ENCODE assay signal across 12 mouse cellular contexts in the genomic region with DNA sequence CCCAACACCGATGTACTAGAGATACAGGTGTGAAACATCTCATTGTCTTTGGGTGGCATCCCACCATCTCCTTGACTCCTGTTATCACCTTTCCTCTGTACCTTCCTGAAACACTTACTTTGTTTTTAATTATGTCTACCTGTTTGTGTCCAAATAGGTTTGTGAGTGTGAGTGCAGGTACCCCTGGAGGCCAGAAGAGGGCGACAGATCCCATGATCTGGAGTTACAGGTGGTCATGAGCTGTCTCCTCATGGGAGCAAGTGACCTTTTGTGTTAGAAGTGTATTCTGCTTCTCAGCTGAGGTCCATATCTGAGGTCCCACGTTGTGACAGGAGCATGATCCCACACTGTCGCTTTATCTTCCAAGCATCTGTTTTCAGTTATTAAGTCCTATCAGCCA. TPM values are rescaled to one million over a fixed set of nuclear protein-coding genes. Genes with fewer than 3 reads are reported as not detected.
DNase-seq lines count a peak whose midpoint lies in the region; TF ChIP-seq lines count a peak whose summit lies in the region.
"Had no signal": no experiment of that assay in that cellular context is flagged by ENCODE, and none has a peak within 500 bp of the region (broad histone marks: within the 10 kb centered on the region; RNA-seq: fewer than 3 reads in every experiment).

No protein-coding gene starts in this region.

- DNase-seq in heart, adult 2 months, result no peak
- no peak for DNase-seq in heart, postnatal 36 days
- DNase-seq in testis, postnatal 14 days (ENCODE audit: low spot score), result no peak
- DNase-seq in skeletal muscle tissue, adult 2 months (ENCODE audit: low read depth, low spot score), result peak; percentile 4
- DNase-seq in gastrocnemius, postnatal 25 days, result no peak
- no peak for DNase-seq in layer of hippocampus, postnatal 36 days

- intact Hi-C loops in heart, adult 2 months (cut with DNase I), result no loop called here
- intact Hi-C loops in heart, postnatal 36 days (cut with DNase I), result no loop called here

- peak; percentile 73 for TF ChIP-seq CTCF in heart, adult 2 months (IDR thresholded peaks at IDR 0.05)
- TF ChIP-seq CTCF in testis, adult 2 months (IDR thresholded peaks at IDR 0.05; ENCODE audit: control insufficient read depth, insufficient read depth, insufficient replicate concordance, low read depth, low read length), result peak; percentile 65; the same call in 1 of the 2 replicates
- peak; percentile 32; the same call in 1 of the 2 replicates for TF ChIP-seq CTCF in cortical plate, adult 2 months (IDR thresholded peaks at IDR 0.05; ENCODE audit: extremely low read depth, insufficient read depth, low read length)

- no peak for TF ChIP-seq POLR2A in heart, adult 2 months (IDR thresholded peaks at IDR 0.05; ENCODE audit: insufficient read depth, low read depth, low read length)
- TF ChIP-seq POLR2A in testis, adult 2 months (IDR thresholded peaks at IDR 0.05; ENCODE audit: control insufficient read depth, low read depth, low read length), result no peak
- TF ChIP-seq POLR2A in cortical plate, adult 2 months (IDR thresholded peaks at IDR 0.05; ENCODE audit: extremely low read depth, insufficient read depth, low read length), result no peak

- H3K4me3 ChIP-seq in heart, adult 2 months, result no peak overlapping the region
- no peak overlapping the region for H3K4me3 ChIP-seq in testis, adult 2 months (ENCODE audit: control insufficient read depth, low read depth, low read length)
- H3K4me3 ChIP-seq in cortical plate, adult 2 months (ENCODE audit: insufficient read depth, low read length), result no peak overlapping the region
- H3K4me3 ChIP-seq: erythroblast, embryonic 14.5 days; hindbrain, embryonic 10.5 days; limb, embryonic 15.5 days; neural tube, embryonic 12.5 days had no signal

- WGBS in heart, adult 2 months, result 70% methylated on average over 4 of the region's 4 CpGs

- H3K27ac ChIP-seq in heart, adult 2 months, result no peak overlapping the region
- no peak overlapping the region for H3K27ac ChIP-seq in testis, adult 2 months (ENCODE audit: control insufficient read depth, insufficient read depth, low read depth, low read length)
- no peak overlapping the region for H3K27ac ChIP-seq in cortical plate, adult 2 months (ENCODE audit: insufficient read depth, low read length)
- H3K27ac ChIP-seq: hindbrain, embryonic 10.5 days; limb, embryonic 15.5 days; neural tube, embryonic 12.5 days had no signal

- no peaks in the 10 kb centered on the region for H3K79me2 ChIP-seq in heart, adult 2 months (replicated peaks; ENCODE audit: control insufficient read depth, insufficient read depth, low read length)

- H3K27me3 ChIP-seq in heart, adult 2 months (ENCODE audit: control insufficient read depth, insufficient read depth, low read length), result no peaks in the 10 kb centered on the region
- no peaks in the 10 kb centered on the region for H3K27me3 ChIP-seq in testis, adult 2 months (ENCODE audit: control insufficient read depth, insufficient read depth, low read length)
- H3K27me3 ChIP-seq: limb, embryonic 15.5 days; neural tube, embryonic 12.5 days had no signal

- no peaks in the 10 kb centered on the region for H3K4me1 ChIP-seq in heart, adult 2 months (ENCODE audit: control insufficient read depth, insufficient read depth, low read length)
- H3K4me1 ChIP-seq in testis, adult 2 months (ENCODE audit: control insufficient read depth, insufficient read depth, low read length), result no peaks in the 10 kb centered on the region
- H3K4me1 ChIP-seq in cortical plate, adult 2 months (ENCODE audit: control insufficient read depth, insufficient read depth, low read length), result no peaks in the 10 kb centered on the region
- H3K4me1 ChIP-seq: limb, embryonic 15.5 days; neural tube, embryonic 12.5 days had no signal

- no peak overlapping the region for H3K9ac ChIP-seq in heart, adult 2 months (ENCODE audit: low read depth, low read length)
- H3K9ac ChIP-seq: limb, embryonic 15.5 days; neural tube, embryonic 12.5 days had no signal

- H3K36me3 ChIP-seq in heart, adult 2 months (ENCODE audit: control insufficient read depth, insufficient read depth, low read length), result no peaks in the 10 kb centered on the region
- no peaks in the 10 kb centered on the region for H3K36me3 ChIP-seq in testis, adult 2 months (ENCODE audit: control insufficient read depth, insufficient read depth, low read length)
- H3K36me3 ChIP-seq: hindbrain, embryonic 10.5 days; neural tube, embryonic 12.5 days had no signal

- TF ChIP-seq EP300 in heart, adult 2 months (IDR thresholded peaks at IDR 0.05; ENCODE audit: insufficient read depth, low read depth, low read length), result no peak

RNA-seq across cellular contexts. Expression of a gene that starts 22.6 kb away (rescaled TPM):
- total RNA-seq in heart, adult 2 months (2021), result not detected
- polyA plus RNA-seq in heart, adult 2 months (2012; rRNA removed), result not detected in 2 replicates
- not detected for total RNA-seq in heart, postnatal 36 days (2021)
- 0.78 and 0.97 TPM in 2 replicates for polyA plus RNA-seq in testis, adult 2 months (2012; rRNA removed)
- 5.9 and 6.2 TPM in 2 replicates for polyA plus RNA-seq in cortical plate, adult 2 months (2012; rRNA removed)
- under 1 TPM; 0.16 to 0.18 TPM for total RNA-seq in gastrocnemius, postnatal 25 days (2021)
- total RNA-seq in layer of hippocampus, postnatal 36 days (2021), result 10 to 100 TPM; 12.7 to 13.0 TPM
- polyA plus RNA-seq: erythroblast, embryonic 14.5 days had no signal

Comparison
In these comparisons a context has a peak if more than half of its experiments do, and no peak if none do; other contexts are left out.
1. RNA of a gene that starts 22.6 kb away (total RNA-seq): 12.7 to 13.0 TPM in layer of hippocampus, postnatal 36 days; 0.16 to 0.18 TPM in gastrocnemius, postnatal 25 days, not detected in heart, postnatal 36 days and not detected in heart, adult 2 months; every median in the first group is over 10 times any median in the second.
2. Peak in every context shown above with its lines, with median percentiles within 50 percentile points of each other: CTCF ChIP-seq.